Mouse (Mus musculus) forebrain, embryonic 14.5 days (tissue): ENCODE measurements around the gene Mlec. TPM values are rescaled to one million over a fixed set of nuclear protein-coding genes. Genes with fewer than 3 reads are reported as not detected.

Experiments
- ATAC-seq: fragments of 200-750 bp; cut with Nextera tagmentation; 2 replicates; pipeline ENCODE4 v1.8.0; 2017; ENCODE audit warnings: mild to moderate bottlenecking, moderate library complexity
- DNase-seq: peaks from one replicate; pipeline ENCODE4 v3.0.0-alpha.2; 2015; ENCODE audit warnings: low spot score
- H3K27ac ChIP-seq: fragments of 300-500 bp; sonication (generic); 2 replicates; pipeline ENCODE4 v1.5.1; 2014; ENCODE audit warnings: low read depth, mild to moderate bottlenecking, control low read depth, low read length, moderate library complexity
- H3K27me3 ChIP-seq: fragments of 300-500 bp; sonication (generic); replicated peaks from 2 replicates; pipeline ENCODE4 v1.6.1; 2014; ENCODE audit warnings: low read length, control low read depth, mixed read lengths; ENCODE audit not compliant: control insufficient read depth, insufficient read depth
- H3K36me3 ChIP-seq: fragments of 300-500 bp; sonication (generic); 2 replicates; pipeline ENCODE4 v1.6.1; 2014; ENCODE audit warnings: low read length, control low read depth; ENCODE audit not compliant: control insufficient read depth, insufficient read depth
- H3K4me1 ChIP-seq: fragments of 300-500 bp; sonication (generic); 2 replicates; pipeline ENCODE4 v1.6.1; 2014; ENCODE audit warnings: antibody characterized with exemption, low read length, control low read depth; ENCODE audit not compliant: control insufficient read depth, insufficient read depth
- H3K4me2 ChIP-seq: fragments of 300-500 bp; sonication (generic); 2 replicates; pipeline ENCODE4 v1.6.1; 2014; ENCODE audit warnings: mild to moderate bottlenecking, control low read depth, low read length
- H3K4me3 ChIP-seq: fragments of 300-500 bp; sonication (generic); 2 replicates; pipeline ENCODE4 v1.5.1; 2014; ENCODE audit warnings: low read depth, low read length, control low read depth
- H3K9ac ChIP-seq: fragments of 300-500 bp; sonication (generic); 2 replicates; pipeline ENCODE4 v1.6.1; 2014; ENCODE audit warnings: mild to moderate bottlenecking, low read length, control low read depth, moderate library complexity
- H3K9me3 ChIP-seq: fragments of 300-500 bp; sonication (generic); replicated peaks from 2 replicates; pipeline ENCODE4 v1.6.1; 2016; ENCODE audit warnings: low read length, control low read depth, mixed read lengths; ENCODE audit not compliant: control insufficient read depth
- WGBS: fragments of 180-500 bp; shearing (Covaris S2); extraction: QIAGEN DNeasy Blood & Tissue Kit; methylation state at CpG from one replicate; pipeline ENCODE4 v1.1.7; 2014; 5-methylcytosine and 5-hydroxymethylcytosine counted together
- polyA plus RNA-seq: library from polyadenylated mRNA; unstranded; fragments of >200 nt; fragmentation: Nextera tagmentation; extraction: Ambion mirVana; gene quantifications from 2 replicates; pipeline ENCODE4 v1.2.1, GENCODE M21; 2014

Gene Mlec
- polyA plus RNA-seq, 1 experiment from 2014 or later: 11.4 TPM

GRCm38 (mm10) chr5:115156933-115157589, 918 bp downstream of the Mlec start:
- ATAC-seq (no peak), DNase-seq (no peak)
- Histone ChIP-seq H3K36me3 (peaks cover 6% of the 10 kb centered on the region; the same call in 1 of the 2 replicates), H3K4me2 (peak overlapping the region; percentile 88), H3K4me3 (peak overlapping the region; percentile 97), H3K4me1 (peaks cover 23% of the 10 kb centered on the region), H3K27ac (no peak overlapping the region; the same call in 1 of the 2 replicates), H3K27me3 (no peaks in the 10 kb centered on the region), H3K9ac (peak overlapping the region; percentile 94), H3K9me3 (no peaks in the 10 kb centered on the region)
- 1% methylated on average over 26 of the region's 26 CpGs for WGBS

GRCm38 (mm10) chr5:115156401-115156800, 1.6 kb downstream of the Mlec start:
- H3K4me2 ChIP-seq: peak overlapping the region; percentile 88
- H3K36me3 ChIP-seq: peaks cover 6% of the 10 kb centered on the region; the same call in 1 of the 2 replicates
- no peaks in the 10 kb centered on the region for H3K27me3 ChIP-seq
- peaks cover 23% of the 10 kb centered on the region for H3K4me1 ChIP-seq
- DNase-seq (no peak), ATAC-seq (no peak)
- H3K4me3 ChIP-seq: no peak overlapping the region; the same call in 1 of the 2 replicates
- H3K9ac ChIP-seq: peak overlapping the region; percentile 94; the same call in 1 of the 2 replicates
- no peaks in the 10 kb centered on the region for H3K9me3 ChIP-seq
- WGBS: 67% methylated on average over 7 of the region's 7 CpGs
- no peak overlapping the region for H3K27ac ChIP-seq

GRCm38 (mm10) chr5:115155831-115156230, 2.1 kb downstream of the Mlec start:
- Histone ChIP-seq H3K4me1 (peaks cover 23% of the 10 kb centered on the region), H3K9me3 (no peaks in the 10 kb centered on the region), H3K4me3 (no peak overlapping the region; the same call in 1 of the 2 replicates), H3K27ac (no peak overlapping the region), H3K9ac (peak overlapping the region; percentile 94), H3K27me3 (no peaks in the 10 kb centered on the region), H3K36me3 (peaks cover 10% of the 10 kb centered on the region; the same call in 1 of the 2 replicates), H3K4me2 (peak overlapping the region; percentile 88)
- ATAC-seq: no peak
- no peak for DNase-seq
- WGBS: 35% methylated on average over 5 of the region's 5 CpGs

- Histone ChIP-seq H3K4me3 (no peak overlapping the region), H3K4me2 (peak overlapping the region; percentile 88), H3K9ac (peak overlapping the region; percentile 94; the same call in 1 of the 2 replicates), H3K36me3 (peaks cover 15% of the 10 kb centered on the region), H3K27ac (no peak overlapping the region), H3K4me1 (peaks cover 23% of the 10 kb centered on the region), H3K9me3 (no peaks in the 10 kb centered on the region), H3K27me3 (no peaks in the 10 kb centered on the region)
- no peak for DNase-seq
- ATAC-seq: no peak
- 78% methylated on average over 13 of the region's 13 CpGs for WGBS
Observed at GRCm38 (mm10) chr5:115155156-115155631, 2.8 kb downstream of the Mlec start.

- Histone ChIP-seq H3K4me1 (peaks cover 17% of the 10 kb centered on the region), H3K4me2 (no peak overlapping the region), H3K9me3 (no peaks in the 10 kb centered on the region), H3K4me3 (no peak overlapping the region), H3K27me3 (no peaks in the 10 kb centered on the region), H3K9ac (no peak overlapping the region), H3K27ac (no peak overlapping the region), H3K36me3 (peaks cover 41% of the 10 kb centered on the region)
- no peak for ATAC-seq
- no peak for DNase-seq
- WGBS: 73% methylated on average over 8 of the region's 8 CpGs
Observed at GRCm38 (mm10) chr5:115152132-115152956, 5.6 kb downstream of the Mlec start.

- Histone ChIP-seq H3K4me3 (no peak overlapping the region), H3K36me3 (peaks cover 50% of the 10 kb centered on the region), H3K9me3 (no peaks in the 10 kb centered on the region), H3K4me1 (peaks cover 12% of the 10 kb centered on the region), H3K4me2 (no peak overlapping the region), H3K9ac (no peak overlapping the region), H3K27ac (no peak overlapping the region), H3K27me3 (no peaks in the 10 kb centered on the region)
- ATAC-seq: no peak
- no peak for DNase-seq
- 90% methylated on average over 13 of the region's 13 CpGs for WGBS
Observed at GRCm38 (mm10) chr5:115151457-115151856, 6.5 kb downstream of the Mlec start.

GRCm38 (mm10) chr5:115150991-115151390, 7.0 kb downstream of the Mlec start:
- Histone ChIP-seq H3K27ac (no peak overlapping the region), H3K36me3 (peaks cover 55% of the 10 kb centered on the region), H3K4me1 (peaks cover 10% of the 10 kb centered on the region), H3K9me3 (no peaks in the 10 kb centered on the region), H3K9ac (no peak overlapping the region), H3K4me2 (no peak overlapping the region), H3K4me3 (no peak overlapping the region), H3K27me3 (no peaks in the 10 kb centered on the region)
- WGBS: 91% methylated on average over 5 of the region's 5 CpGs
- ATAC-seq: no peak
- DNase-seq: no peak

GRCm38 (mm10) chr5:115149675-115150459, 8.1 kb downstream of the Mlec start:
- Histone ChIP-seq H3K4me1 (0 out of 2 replicates have a peak, but pooled peaks cover 3% of the 10 kb centered on the region), H3K36me3 (peaks cover 60% of the 10 kb centered on the region), H3K4me3 (no peak overlapping the region), H3K27ac (no peak overlapping the region), H3K27me3 (no peaks in the 10 kb centered on the region), H3K4me2 (no peak overlapping the region), H3K9ac (no peak overlapping the region), H3K9me3 (no peaks in the 10 kb centered on the region)
- DNase-seq (no peak), ATAC-seq (no peak)
- WGBS: 95% methylated on average over 14 of the region's 14 CpGs
